27 mouse cellular contexts compared by ENCODE assay signal in the genomic region with DNA sequence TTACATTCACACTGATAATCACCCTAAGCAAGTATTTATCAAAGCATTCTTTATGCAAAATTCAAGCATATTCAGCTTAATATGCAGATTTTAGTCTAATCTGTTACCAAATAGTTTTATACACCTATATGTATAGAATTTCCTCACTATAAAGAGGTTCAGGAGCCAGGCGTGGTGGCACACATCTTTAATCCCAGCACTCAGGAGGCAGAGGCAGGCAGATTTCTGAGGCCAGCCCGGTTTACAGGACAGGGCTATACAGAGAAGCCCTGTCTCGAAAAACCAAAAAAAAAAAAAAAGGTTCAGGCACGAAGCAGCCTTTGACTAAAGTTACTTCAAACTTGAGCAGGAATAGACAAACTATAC. TPM values are rescaled to one million over a fixed set of nuclear protein-coding genes. Genes with fewer than 3 reads are reported as not detected.
"Had no signal": no experiment of that assay in that cellular context is flagged by ENCODE, and none has a peak within 500 bp of the region (broad histone marks: within the 10 kb centered on the region; RNA-seq: fewer than 3 reads in every experiment).

No protein-coding gene starts in this region.

- H3K4me3 ChIP-seq: midbrain, embryonic 10.5 days; midbrain, embryonic 13.5 days; midbrain, embryonic 15.5 days; neural tube, embryonic 12.5 days had no signal

- ATAC-seq: midbrain, embryonic 13.5 days; midbrain, embryonic 15.5 days had no signal

- H3K9ac ChIP-seq: liver, embryonic 14.5 days; lung, embryonic 14.5 days; midbrain, embryonic 13.5 days; midbrain, embryonic 15.5 days; neural tube, embryonic 12.5 days had no signal

- H3K4me2 ChIP-seq: lung, embryonic 14.5 days; midbrain, embryonic 13.5 days; midbrain, embryonic 15.5 days; neural tube, embryonic 12.5 days had no signal

- H3K27me3 ChIP-seq: midbrain, embryonic 15.5 days had no signal

- DNase-seq: lung, adult 18-20 months; lung, embryonic 14.5 days; lung, postnatal 10 days; lung, postnatal 4 days; retina, postnatal 1 day; right cerebral cortex, adult 18-20 months; right cerebral cortex, postnatal 25 days; right cerebral cortex, postnatal 4 days; spleen, adult 18-20 months; thymus, adult 18-20 months; thymus, postnatal 14 days; thymus, postnatal 36 days had no signal

- H3K9me3 ChIP-seq: midbrain, embryonic 10.5 days; midbrain, embryonic 13.5 days; midbrain, embryonic 15.5 days; neural tube, embryonic 12.5 days had no signal

- H3K27ac ChIP-seq: liver, embryonic 14.5 days; midbrain, embryonic 10.5 days; midbrain, embryonic 13.5 days; midbrain, embryonic 15.5 days; neural tube, embryonic 12.5 days had no signal

RNA-seq across cellular contexts. Expression of a gene that starts 4.6 kb away (rescaled TPM):
- total RNA-seq: megakaryocyte, adult 5-6 weeks; megakaryocyte-erythroid progenitor cell, adult 5-6 weeks; monocyte, adult 5-6 weeks; neutrophil, adult 5-6 weeks had no signal
- polyA plus RNA-seq: small intestine, adult 2 months had no signal

RNA-seq across cellular contexts. Expression of a gene that starts 51.6 kb away (rescaled TPM):
- total RNA-seq: megakaryocyte, adult 5-6 weeks; megakaryocyte-erythroid progenitor cell, adult 5-6 weeks; monocyte, adult 5-6 weeks; neutrophil, adult 5-6 weeks had no signal
- polyA plus RNA-seq: liver, embryonic 14.5 days; liver, embryonic 16.5 days; lung, embryonic 14.5 days; lung, embryonic 16.5 days; small intestine, adult 2 months; stomach, embryonic 14.5 days; stomach, embryonic 16.5 days; thymus, postnatal 0 days had no signal
